Mouse (Mus musculus) brain, embryonic 14.5 days (tissue): ENCODE data around the gene Gm43738.

Experiments used
- CTCF ChIP-seq: fragments of 200-500 bp; IDR thresholded peaks from 2 replicates; pipeline ENCODE4 v1.5.1; 2012; ENCODE audit warnings: inconsistent platforms, mild to moderate bottlenecking, moderate library complexity, borderline replicate concordance; ENCODE audit not compliant: insufficient read depth, insufficient read length; ENCODE audit errors: extremely low read depth
- POLR2A ChIP-seq: fragments of 200-500 bp; IDR thresholded peaks from 2 replicates; pipeline ENCODE4 v1.6.1; 2012; ENCODE audit warnings: mild to moderate bottlenecking, inconsistent platforms, borderline replicate concordance; ENCODE audit not compliant: poor library complexity, insufficient read depth, insufficient read length, severe bottlenecking; ENCODE audit errors: extremely low read depth

GRCm38 (mm10) chr3:89103291-89103595 is 2.3 kb upstream of the Gm43738 start:
- no peak for TF ChIP-seq CTCF
- TF ChIP-seq POLR2A, result no peak
